Mouse (Mus musculus) intestine, embryonic 15.5 days (tissue): Measurements from ENCODE around the gene 4933407L21Rik. TPM values are rescaled to one million over a fixed set of nuclear protein-coding genes. Genes with fewer than 3 reads are reported as not detected.

ENCODE experiments used
- ATAC-seq: fragments of 200-750 bp; cut with Nextera tagmentation; 2 replicates; pipeline ENCODE4 v1.8.0; 2017; ENCODE audit warnings: moderate TSS enrichment, moderate library complexity
- H3K27ac ChIP-seq: fragments of 300-500 bp; sonication (generic); 2 replicates; pipeline ENCODE4 v1.5.1; 2015; ENCODE audit warnings: mild to moderate bottlenecking, inconsistent platforms
- H3K27me3 ChIP-seq: fragments of 300-500 bp; sonication (generic); replicated peaks from 2 replicates; pipeline ENCODE4 v1.6.1; 2015; ENCODE audit warnings: inconsistent platforms
- H3K36me3 ChIP-seq: fragments of 300-500 bp; sonication (generic); 2 replicates; pipeline ENCODE4 v1.6.1; 2015; ENCODE audit warnings: inconsistent platforms
- H3K4me1 ChIP-seq: fragments of 300-500 bp; sonication (generic); replicated peaks from 2 replicates; pipeline ENCODE4 v1.6.1; 2015; ENCODE audit warnings: inconsistent platforms
- H3K4me2 ChIP-seq: fragments of 300-500 bp; sonication (generic); replicated peaks from 2 replicates; pipeline ENCODE4 v1.6.1; 2015; ENCODE audit warnings: mild to moderate bottlenecking, inconsistent platforms
- H3K4me3 ChIP-seq: fragments of 300-500 bp; sonication (generic); replicated peaks from 2 replicates; pipeline ENCODE4 v1.5.1; 2015; ENCODE audit warnings: inconsistent platforms
- H3K9ac ChIP-seq: fragments of 300-500 bp; sonication (generic); 2 replicates; pipeline ENCODE4 v1.6.1; 2015; ENCODE audit warnings: inconsistent platforms
- H3K9me3 ChIP-seq: fragments of 300-500 bp; sonication (generic); 2 replicates; pipeline ENCODE4 v1.6.1; 2016; ENCODE audit warnings: inconsistent platforms
- WGBS: fragments of 180-500 bp; shearing (Covaris S2); methylation state at CpG from one replicate; pipeline ENCODE4 v1.1.7; 2015; 5-methylcytosine and 5-hydroxymethylcytosine counted together
- polyA plus RNA-seq: library from polyadenylated mRNA; unstranded; fragments of >200 nt; fragmentation: Nextera tagmentation; extraction: Ambion mirVana; gene quantifications from 2 replicates; pipeline ENCODE4 v1.2.1, GENCODE M21; 2015

Gene 4933407L21Rik
- polyA plus RNA-seq, 1 experiment from 2014 or later = 0.34 TPM

DNA sequence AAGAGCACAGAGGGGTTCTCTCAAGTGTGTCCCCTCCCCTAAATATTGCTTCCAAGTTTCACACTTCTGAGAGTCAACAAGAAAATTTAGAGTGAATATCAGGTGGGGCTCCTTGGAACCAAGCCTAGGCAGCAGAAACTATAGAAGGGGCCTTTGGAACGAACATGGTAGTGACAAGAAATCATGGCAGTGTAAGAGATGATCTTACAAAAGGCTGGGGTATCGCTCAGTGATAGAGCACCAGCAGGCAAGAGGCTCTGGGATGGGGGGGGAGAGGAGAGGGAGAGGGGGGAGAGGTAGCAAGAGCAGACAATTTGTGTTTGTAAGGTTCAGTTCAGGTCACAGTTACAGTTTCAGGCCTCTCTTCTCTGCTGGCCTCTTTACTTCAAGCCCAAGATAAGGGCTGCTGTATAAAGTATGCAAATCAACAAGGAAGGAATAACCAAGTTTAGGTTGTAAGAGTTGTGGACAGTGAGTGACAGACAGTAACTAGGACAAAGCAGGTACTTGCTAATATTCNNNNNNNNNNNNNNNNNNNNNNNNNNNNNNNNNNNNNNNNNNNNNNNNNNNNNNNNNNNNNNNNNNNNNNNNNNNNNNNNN, 20.9 kb downstream of the 4933407L21Rik start:
- WGBS = 88% methylated on average over 2 of the region's 2 CpGs
- H3K4me3 ChIP-seq = no peak overlapping the region
- H3K27me3 ChIP-seq = no peaks in the 10 kb centered on the region
- no peaks in the 10 kb centered on the region for H3K4me1 ChIP-seq
- H3K36me3 ChIP-seq = no peaks in the 10 kb centered on the region
- H3K4me2 ChIP-seq = no peak overlapping the region
- no peak overlapping the region for H3K9ac ChIP-seq
- H3K27ac ChIP-seq = no peak overlapping the region
- no peaks in the 10 kb centered on the region for H3K9me3 ChIP-seq
- peak; percentile 72 for ATAC-seq

DNA sequence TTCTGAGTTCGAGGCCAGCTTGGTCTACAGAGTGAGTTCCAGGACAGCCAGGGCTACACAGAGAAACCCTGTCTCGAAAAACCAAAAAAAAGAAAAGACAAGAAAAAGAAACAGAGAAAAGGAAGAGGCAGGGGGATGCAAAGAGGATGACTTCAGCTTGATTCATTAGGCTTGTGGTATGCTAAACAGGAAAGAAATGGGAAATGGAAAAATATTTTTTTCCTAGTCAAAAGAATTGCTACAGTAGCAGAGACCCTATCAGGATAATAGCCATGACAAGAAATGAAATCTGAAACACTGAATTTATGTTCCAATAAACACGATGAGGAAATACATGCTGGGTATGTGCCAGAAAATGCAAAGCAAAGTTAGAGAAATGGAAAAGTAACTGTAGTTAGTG, 26.9 kb downstream of the 4933407L21Rik start:
- no peak overlapping the region for H3K27ac ChIP-seq
- H3K36me3 ChIP-seq = no peaks in the 10 kb centered on the region
- no peaks in the 10 kb centered on the region for H3K27me3 ChIP-seq
- WGBS = 70% methylated on average over 3 of the region's 3 CpGs
- peaks cover 24% of the 10 kb centered on the region for H3K4me1 ChIP-seq
- H3K4me3 ChIP-seq = no peak overlapping the region
- H3K9me3 ChIP-seq = no peaks in the 10 kb centered on the region
- no peak for ATAC-seq
- no peak overlapping the region for H3K4me2 ChIP-seq
- no peak overlapping the region for H3K9ac ChIP-seq

DNA sequence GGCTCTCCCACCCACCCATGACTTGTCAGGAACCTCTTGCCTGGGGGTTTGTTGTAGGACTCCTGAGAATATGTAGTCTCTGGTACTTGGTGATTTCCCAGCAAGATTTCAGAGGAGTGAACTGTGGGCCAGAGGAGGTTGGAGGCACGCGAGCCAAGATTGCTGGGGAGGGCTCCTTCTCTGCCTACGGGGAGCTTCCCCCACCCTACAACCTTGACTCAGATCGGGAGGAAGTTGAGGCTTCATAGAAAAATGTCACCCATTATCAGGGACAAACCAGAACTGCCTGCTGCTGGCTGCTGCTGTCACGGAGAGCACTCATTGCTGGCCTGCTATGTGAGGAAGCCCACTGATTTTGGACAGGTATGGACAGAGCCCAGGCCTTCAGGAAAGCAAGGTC, 29.0 kb downstream of the 4933407L21Rik start:
- Histone ChIP-seq H3K27me3 (no peaks in the 10 kb centered on the region), H3K36me3 (no peaks in the 10 kb centered on the region), H3K9ac (no peak overlapping the region), H3K4me1 (peaks cover 25% of the 10 kb centered on the region), H3K4me3 (no peak overlapping the region), H3K9me3 (no peaks in the 10 kb centered on the region), H3K4me2 (no peak overlapping the region), H3K27ac (no peak overlapping the region)
- no peak for ATAC-seq
- 66% methylated on average over 5 of the region's 5 CpGs for WGBS

DNA sequence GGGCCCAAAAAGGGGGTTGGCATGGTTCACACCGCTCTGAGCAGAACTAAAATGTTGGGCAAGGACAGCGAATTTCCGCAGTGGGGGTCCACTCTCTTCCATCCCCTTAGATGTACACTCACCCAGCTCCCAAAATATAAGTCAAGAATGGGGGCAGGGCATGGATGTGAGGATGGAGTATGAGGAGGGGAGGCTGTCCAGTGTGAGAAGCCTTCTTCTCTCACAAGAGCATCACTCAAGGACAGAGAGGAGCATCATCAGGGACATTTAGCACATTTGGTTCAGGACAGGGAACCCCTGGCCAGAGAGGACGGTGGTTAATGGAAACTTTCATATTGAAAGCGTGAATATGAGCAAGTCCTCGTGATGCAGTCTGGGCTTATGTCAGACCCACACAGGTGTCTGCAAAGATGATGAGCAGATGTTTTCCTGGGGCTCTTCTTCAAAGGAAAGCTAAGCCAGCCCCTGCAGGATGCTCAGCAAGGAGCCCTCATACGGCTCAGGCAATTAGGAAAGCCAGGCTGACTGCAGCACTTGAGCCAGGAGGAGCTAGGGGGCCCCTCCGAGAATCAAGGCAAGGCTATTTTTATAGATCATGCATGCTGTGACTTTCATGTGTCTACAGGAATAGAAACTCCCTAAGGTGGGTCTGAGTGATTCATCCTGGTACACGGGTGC, 29.8 kb downstream of the 4933407L21Rik start:
- Histone ChIP-seq H3K36me3 (no peaks in the 10 kb centered on the region), H3K27me3 (no peaks in the 10 kb centered on the region), H3K4me3 (no peak overlapping the region), H3K4me1 (peaks cover 25% of the 10 kb centered on the region), H3K27ac (no peak overlapping the region), H3K9ac (no peak overlapping the region), H3K9me3 (no peaks in the 10 kb centered on the region), H3K4me2 (no peak overlapping the region)
- WGBS = 52% methylated on average over 9 of the region's 9 CpGs
- 0 out of 2 replicates have a peak, but pooled peaks have one; percentile 5 for ATAC-seq

DNA sequence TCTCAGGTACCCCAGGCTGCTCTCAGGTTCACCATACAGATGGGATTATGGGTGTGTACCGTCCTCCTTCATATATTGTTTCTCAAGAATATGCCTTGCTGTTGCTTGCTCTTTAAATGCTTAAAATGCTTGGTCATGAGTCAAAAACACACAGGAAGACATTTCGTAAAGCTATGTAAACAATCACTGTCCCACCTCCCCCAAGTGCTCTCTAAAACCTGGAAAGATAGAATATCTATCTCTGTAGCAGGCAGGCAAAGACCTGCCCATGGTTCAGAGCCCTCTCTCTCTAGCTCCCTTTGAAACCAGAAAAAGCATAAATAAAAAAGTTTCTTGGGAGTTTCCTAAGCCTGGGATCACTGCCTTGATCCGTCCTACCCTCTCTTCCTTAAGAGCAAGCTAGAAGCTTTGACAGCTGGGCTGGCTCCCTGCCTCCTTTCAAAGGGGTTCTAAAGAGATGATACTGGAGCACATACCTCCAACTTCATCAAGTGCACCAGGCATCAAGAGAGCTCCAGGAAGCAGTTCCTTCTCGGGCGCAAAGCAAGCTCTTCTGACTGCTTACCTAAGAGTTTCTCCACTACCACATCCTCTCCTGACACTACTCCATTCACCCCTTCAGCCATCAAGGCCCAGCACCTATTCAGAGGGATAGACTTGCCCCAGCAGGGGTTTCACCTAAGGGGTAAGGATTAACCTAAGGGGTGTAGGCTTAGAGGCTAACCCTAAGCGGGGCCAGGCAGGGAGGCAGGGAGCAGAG, 31.0 kb downstream of the 4933407L21Rik start:
- Histone ChIP-seq H3K36me3 (no peaks in the 10 kb centered on the region), H3K4me1 (peaks cover 25% of the 10 kb centered on the region), H3K27me3 (no peaks in the 10 kb centered on the region), H3K9ac (no peak overlapping the region), H3K4me3 (no peak overlapping the region), H3K27ac (0 out of 2 replicates have a peak overlapping the region, but pooled peaks have one; percentile 32), H3K9me3 (no peaks in the 10 kb centered on the region), H3K4me2 (no peak overlapping the region)
- WGBS = 51% methylated on average over 6 of the region's 6 CpGs
- 0 out of 2 replicates have a peak, but pooled peaks have one; percentile 11 for ATAC-seq

DNA sequence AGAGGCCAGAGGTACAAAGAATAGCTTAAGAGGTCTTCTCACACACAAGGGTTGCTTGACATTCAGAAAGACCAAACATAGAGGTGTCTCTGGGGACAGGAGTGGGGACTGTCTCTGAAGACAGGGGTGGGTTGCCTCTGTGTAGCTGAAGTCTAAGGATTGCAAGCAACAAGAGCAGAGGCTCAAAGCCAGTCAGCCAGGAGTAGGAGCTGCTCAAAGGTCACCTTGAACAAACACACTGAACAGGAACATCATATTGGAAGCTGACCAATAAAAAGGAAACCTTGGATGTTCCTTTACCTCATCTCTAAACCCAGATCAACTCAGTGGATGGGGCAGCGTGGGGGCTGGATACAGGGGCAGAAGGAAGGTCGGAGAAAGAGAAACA, 31.6 kb downstream of the 4933407L21Rik start:
- 62% methylated on average over 2 of the region's 2 CpGs for WGBS
- ATAC-seq = 0 out of 2 replicates have a peak, but pooled peaks have one; percentile 34
- Histone ChIP-seq H3K36me3 (no peaks in the 10 kb centered on the region), H3K9me3 (no peaks in the 10 kb centered on the region), H3K27me3 (no peaks in the 10 kb centered on the region), H3K9ac (no peak overlapping the region), H3K27ac (0 out of 2 replicates have a peak overlapping the region, but pooled peaks have one; percentile 32), H3K4me3 (no peak overlapping the region), H3K4me2 (no peak overlapping the region), H3K4me1 (peaks cover 25% of the 10 kb centered on the region)

DNA sequence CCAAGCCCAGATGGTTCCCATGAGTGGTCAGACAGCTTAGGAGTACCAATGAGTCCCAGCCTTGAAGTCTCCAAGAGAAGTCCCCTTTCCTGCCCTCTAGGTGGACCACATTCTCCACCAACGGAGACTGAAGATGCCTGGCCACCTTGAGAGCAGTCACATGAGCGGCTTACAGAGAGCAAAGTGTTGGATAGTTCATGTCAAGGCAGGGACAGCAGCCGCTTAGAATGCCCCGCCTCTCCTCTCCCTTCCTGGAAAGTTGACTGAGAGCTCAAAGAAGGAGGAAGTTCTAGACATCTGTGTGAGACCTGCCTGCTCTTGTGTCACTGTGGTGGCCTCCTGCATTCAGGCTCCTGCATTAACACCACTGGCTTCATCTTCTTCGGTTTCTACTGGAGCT, 32.6 kb downstream of the 4933407L21Rik start, which contains the start of gene Gpr55:
Gpr55 (minus strand) TSS at position 135 of the 400 bp plus-strand sequence.
- WGBS = 61% methylated on average over 5 of the region's 5 CpGs
- 0 out of 2 replicates have a peak within 1 kb of the TSS, but pooled peaks have one; percentile 32 for H3K27ac ChIP-seq

DNA sequence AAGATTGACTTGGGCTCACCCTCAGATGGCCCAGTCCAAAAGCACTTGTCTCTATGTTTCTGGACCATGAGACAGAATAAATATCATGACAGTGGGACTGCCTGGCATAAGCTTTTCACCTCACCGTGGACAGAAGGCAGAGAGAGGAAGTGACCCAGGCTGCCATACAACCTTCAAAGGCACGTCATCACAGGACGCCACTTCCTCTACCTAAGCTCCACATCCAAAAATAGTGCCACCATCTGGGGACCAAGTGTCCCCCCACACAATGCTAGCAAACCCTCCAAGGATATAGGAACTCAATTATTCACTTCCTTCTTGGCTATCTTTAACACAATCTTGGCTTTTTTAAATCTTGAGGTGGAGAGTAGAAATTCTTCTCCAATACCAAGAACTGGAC, 33.8 kb downstream of the 4933407L21Rik start:
- ATAC-seq = no peak
- WGBS = 77% methylated on average over 3 of the region's 3 CpGs

More for the DNA sequence above, 32.6 kb downstream of the 4933407L21Rik start, which contains the start of gene Gpr55:
- Histone ChIP-seq H3K36me3 (no peaks in the 10 kb centered on the region), H3K9me3 (no peaks in the 10 kb centered on the region), H3K4me2 (no peak within 1 kb of the TSS), H3K4me3 (no peak within 1 kb of the TSS), H3K9ac (no peak within 1 kb of the TSS), H3K4me1 (peaks cover 25% of the 10 kb centered on the region), H3K27me3 (no peaks in the 10 kb centered on the region)
- peak; percentile 34 for ATAC-seq

DNA sequence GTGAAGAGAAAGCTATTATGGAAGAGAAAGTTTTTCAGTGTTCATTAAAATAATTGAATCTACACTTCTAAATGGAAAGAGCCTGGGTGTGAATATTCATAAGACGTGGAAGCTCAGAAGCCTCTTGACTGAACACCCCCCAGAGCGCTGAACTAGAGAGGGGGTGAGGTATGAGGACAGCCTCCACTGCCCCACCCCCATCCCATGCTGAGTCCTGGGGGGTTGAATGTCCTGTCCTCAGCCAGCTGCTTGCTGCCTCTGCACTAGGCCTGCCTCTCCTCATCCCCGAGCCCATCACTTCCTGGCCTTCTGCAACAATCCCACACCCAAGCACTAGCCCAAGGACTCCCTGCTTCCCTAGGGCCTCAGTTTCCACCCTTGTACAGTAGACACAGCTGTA, 37.6 kb downstream of the 4933407L21Rik start:
- Histone ChIP-seq H3K4me3 (no peak overlapping the region), H3K4me1 (no peaks in the 10 kb centered on the region), H3K9me3 (no peaks in the 10 kb centered on the region), H3K27ac (no peak overlapping the region), H3K4me2 (no peak overlapping the region), H3K36me3 (no peaks in the 10 kb centered on the region), H3K27me3 (no peaks in the 10 kb centered on the region), H3K9ac (no peak overlapping the region)
- WGBS = 79% methylated on average over 3 of the region's 3 CpGs
- ATAC-seq = no peak

More for the DNA sequence above, 33.8 kb downstream of the 4933407L21Rik start:
- Histone ChIP-seq H3K4me2 (no peak overlapping the region), H3K27ac (no peak overlapping the region), H3K4me3 (no peak overlapping the region), H3K27me3 (no peaks in the 10 kb centered on the region), H3K36me3 (no peaks in the 10 kb centered on the region), H3K9me3 (no peaks in the 10 kb centered on the region), H3K4me1 (peaks cover 25% of the 10 kb centered on the region), H3K9ac (no peak overlapping the region)

DNA sequence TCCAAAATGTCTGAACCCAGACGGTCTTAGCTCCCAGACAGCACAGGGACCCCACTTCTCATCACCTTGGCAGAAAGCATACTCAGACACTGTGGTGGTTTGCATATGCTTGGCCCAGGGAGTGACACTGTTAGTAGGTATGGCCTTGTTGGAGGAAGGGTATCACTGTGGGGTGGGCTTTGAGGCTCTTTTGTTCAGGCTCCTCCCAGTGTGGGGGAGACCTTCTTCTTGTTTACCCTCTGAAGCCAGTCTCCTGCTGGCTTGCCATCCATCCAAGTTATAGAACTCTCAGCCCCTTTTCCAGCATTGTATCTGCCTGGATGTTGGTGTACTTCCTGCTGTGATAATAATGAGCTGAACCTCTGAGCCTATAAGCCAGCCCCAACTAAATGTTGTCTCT, 40.8 kb downstream of the 4933407L21Rik start:
- no peaks in the 10 kb centered on the region for H3K27me3 ChIP-seq
- no peak overlapping the region for H3K27ac ChIP-seq
- H3K9me3 ChIP-seq = no peaks in the 10 kb centered on the region
- no peak overlapping the region for H3K9ac ChIP-seq
- no peak for ATAC-seq
- H3K4me2 ChIP-seq = no peak overlapping the region
- 83% methylated on average over 1 of the region's 1 CpGs for WGBS
- H3K4me3 ChIP-seq = no peak overlapping the region
- no peaks in the 10 kb centered on the region for H3K36me3 ChIP-seq
- no peaks in the 10 kb centered on the region for H3K4me1 ChIP-seq

DNA sequence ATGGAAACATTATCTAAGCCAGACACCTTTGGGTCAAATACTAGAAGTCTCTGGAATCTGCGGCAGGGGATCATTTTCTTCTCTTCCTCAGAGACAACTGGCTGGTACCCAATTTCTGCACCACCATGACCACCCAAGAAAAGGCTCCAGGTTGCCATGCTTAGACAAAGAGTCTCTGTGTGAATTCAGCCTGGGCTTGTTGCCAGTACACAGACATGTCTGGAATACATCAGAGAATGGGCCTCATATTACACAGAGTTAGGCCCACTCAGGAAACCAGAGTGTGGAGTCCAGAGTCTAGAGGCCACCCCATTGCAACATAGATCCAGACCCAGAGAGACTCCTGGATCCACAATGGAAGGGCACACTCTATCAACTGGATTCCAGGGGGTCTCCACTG, 41.2 kb downstream of the 4933407L21Rik start:
- Histone ChIP-seq H3K9ac (no peak overlapping the region), H3K9me3 (no peaks in the 10 kb centered on the region), H3K27me3 (no peaks in the 10 kb centered on the region), H3K27ac (no peak overlapping the region), H3K36me3 (no peaks in the 10 kb centered on the region), H3K4me3 (no peak overlapping the region), H3K4me1 (no peaks in the 10 kb centered on the region), H3K4me2 (no peak overlapping the region)
- WGBS = 63% methylated on average over 1 of the region's 1 CpGs
- 0 out of 2 replicates have a peak, but pooled peaks have one; percentile 39 for ATAC-seq

DNA sequence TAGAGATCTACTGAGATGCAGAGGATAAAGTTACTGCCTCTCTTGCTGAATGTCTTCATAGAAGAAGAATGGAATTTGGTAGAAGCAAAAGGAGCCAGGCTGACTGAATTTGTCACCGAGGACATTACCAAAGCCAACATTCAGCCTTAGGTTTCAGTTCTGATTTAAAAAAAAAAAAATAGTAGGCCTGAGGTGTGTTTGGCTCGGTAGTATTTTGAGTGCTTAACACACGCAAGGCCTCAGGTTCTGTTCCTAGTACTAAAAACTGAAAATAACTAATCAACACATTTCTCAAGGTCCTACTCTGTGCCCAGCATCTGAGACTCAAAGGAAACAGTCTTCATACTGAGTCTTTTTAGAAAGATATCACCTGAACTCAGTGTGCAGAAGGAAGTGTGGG, 42.8 kb downstream of the 4933407L21Rik start:
- Histone ChIP-seq H3K9ac (no peak overlapping the region), H3K36me3 (no peaks in the 10 kb centered on the region), H3K27ac (no peak overlapping the region), H3K9me3 (no peaks in the 10 kb centered on the region), H3K4me1 (no peaks in the 10 kb centered on the region), H3K27me3 (no peaks in the 10 kb centered on the region), H3K4me3 (no peak overlapping the region), H3K4me2 (no peak overlapping the region)
- no peak for ATAC-seq
- 90% methylated on average over 3 of the region's 3 CpGs for WGBS
